Mouse (Mus musculus) layer of hippocampus, postnatal 25 days (tissue): ENCODE data around the gene Siae. TPM values are rescaled to one million over a fixed set of nuclear protein-coding genes. Genes with fewer than 3 reads are reported as not detected.

Experiments
- DNase-seq, 2 experiments: peaks; one replicate each; pipeline ENCODE4 v3.0.0; 2022; ENCODE audit warnings: mixed read lengths in 2 of 2, low spot score in 1 of 2; ENCODE audit errors: extremely low spot score in 1 of 2
- total RNA-seq, 2 experiments: library from RNA; stranded (reverse); gene quantifications; 2 replicates each; pipeline ENCODE4 v1.2.3; 2021

Siae gene
- total RNA-seq, 2 experiments from 2014 or later, result 11.7 to 12.3 TPM

DNA sequence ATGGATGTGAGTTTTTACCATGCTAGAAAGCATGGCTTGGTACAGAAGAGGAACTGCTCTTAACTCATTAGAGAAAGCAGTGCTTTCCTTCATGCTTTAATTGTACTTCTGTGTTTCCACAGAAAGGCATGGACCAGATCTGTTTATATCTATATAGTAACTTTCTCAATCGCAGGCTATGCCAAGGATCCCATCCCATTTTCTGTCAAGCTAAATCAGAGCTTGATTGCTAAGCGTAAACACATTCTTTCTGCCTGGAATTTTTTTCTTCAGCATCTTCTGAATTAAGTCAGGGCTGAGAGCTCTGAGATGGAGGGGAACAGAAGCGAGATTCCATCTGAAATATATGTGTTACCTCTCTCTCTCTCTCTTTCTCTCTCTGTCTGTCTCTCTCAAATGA, 68.5 kb downstream of the Siae start:
- DNase-seq, result no peak

GRCm38 (mm10) chr9:37624502-37624901, 69.0 kb downstream of the Siae start:
- no peak for DNase-seq

DNA sequence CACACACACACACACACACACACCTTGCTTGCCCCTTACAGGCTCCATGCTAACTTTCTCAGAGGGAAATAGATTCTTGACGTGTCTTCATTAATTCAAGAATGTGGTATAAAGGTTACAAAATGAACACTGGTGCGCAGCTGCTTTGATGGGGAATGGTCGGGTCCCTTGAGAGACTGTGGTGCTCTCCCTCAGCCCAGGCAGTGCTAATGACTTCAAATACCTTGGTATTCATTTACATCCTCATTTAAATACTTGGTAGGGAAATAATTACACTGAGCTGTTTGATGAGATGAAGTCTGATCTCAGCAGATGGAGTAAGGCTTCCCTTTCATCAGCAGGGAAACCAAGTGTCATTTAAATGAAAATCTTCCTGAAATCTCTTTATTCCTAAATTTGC, 69.6 kb downstream of the Siae start:
- DNase-seq, result no peak

GRCm38 (mm10) chr9:37625641-37626040, 70.1 kb downstream of the Siae start:
- DNase-seq, result peak; percentile 47 to 56

DNA sequence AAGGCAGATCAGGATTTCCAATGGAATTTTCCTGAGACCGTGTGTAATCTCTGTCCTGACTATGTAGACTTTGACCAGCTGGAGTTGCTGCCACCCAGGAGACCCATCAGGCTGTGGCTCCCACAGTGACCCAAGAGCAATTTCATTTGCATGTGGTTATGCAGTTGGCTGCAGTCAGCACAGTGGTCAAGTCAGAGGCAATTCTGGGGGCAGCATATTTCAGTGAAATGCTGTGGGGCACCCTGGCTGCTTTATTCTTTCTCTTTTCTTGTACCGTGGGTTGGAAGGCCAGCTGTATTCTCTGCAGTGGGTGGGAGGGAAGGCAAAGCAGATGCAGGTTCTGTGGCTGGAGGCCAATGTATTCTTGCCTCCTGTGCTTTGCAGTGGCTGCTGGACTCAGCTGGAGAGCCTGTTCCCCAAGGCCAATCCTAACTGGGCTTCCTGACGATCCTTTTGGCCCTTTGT, 70.6 kb downstream of the Siae start:
- peak in 1 of 2 experiments; percentile 39 for DNase-seq

GRCm38 (mm10) chr9:37627263-37627662, 71.8 kb downstream of the Siae start:
- DNase-seq, result no peak

GRCm38 (mm10) chr9:37628581-37628980, 73.1 kb downstream of the Siae start:
- DNase-seq, result no peak

- no peak for DNase-seq
Observed at GRCm38 (mm10) chr9:37629941-37630340, 74.4 kb downstream of the Siae start.

DNA sequence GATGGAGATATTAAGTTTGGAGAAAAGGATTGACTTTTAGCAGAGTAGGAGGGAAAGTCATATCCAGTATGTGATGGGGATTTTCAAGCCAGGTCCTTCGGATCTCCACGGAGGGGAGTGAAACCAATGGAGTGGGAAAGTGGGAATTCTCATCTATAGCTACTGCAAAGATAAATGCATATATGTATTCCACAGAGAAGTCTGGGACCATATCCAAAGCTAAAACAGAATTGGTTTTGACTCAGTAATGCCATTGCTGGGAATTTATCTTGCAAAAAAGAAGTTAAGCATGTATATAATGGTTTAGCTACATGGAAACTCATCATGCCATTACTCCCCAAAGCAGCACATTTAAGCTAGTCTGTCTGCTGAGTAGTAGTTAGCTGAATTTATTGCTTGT, 76.8 kb downstream of the Siae start:
- DNase-seq, result no peak

- no peak for DNase-seq
Observed at GRCm38 (mm10) chr9:37634269-37634668, 78.8 kb downstream of the Siae start.

GRCm38 (mm10) chr9:37636335-37636734, 80.8 kb downstream of the Siae start:
- DNase-seq, result peak; percentile 31 to 63

- DNase-seq, result no peak
Observed at GRCm38 (mm10) chr9:37636800-37637542, 81.5 kb downstream of the Siae start.

DNA sequence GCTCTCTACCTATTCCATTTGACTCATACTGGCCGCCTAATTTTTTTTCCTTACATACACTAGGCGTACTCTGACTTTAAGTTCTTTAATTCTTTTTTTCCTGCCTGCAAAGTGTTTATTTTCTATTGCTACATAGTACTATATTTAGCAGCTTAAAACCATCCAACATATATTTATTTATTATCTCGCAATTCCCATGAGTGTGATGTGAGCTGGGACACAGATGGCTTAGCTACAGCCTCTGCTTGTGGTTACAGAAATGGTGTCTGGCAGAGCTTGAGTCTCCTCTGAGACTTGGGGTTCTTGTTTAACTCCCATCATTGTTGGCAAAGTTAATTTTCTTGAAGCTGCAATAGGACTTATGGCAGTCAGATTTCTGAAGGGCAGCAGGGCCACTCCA, 83.2 kb downstream of the Siae start:
- no peak for DNase-seq

DNA sequence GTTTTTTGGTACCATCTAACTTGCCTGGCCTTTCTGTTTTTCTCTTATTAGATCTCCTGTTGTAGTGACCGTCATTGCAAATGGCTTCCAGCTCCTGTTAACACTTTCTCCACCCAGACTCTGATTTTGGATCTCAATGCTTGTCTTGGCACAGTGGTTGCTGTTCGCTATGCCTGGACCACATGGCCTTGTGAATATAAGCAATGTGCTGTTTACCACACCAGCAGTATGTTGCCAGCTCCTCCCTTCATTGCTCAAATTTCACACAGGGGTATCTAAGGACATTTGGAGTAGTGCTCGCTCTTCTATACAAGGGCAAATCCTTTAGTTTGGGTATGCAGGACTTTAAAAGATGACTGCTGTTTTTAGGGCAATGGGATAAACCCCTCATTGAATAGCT, 90.7 kb downstream of the Siae start:
- no peak for DNase-seq

DNA sequence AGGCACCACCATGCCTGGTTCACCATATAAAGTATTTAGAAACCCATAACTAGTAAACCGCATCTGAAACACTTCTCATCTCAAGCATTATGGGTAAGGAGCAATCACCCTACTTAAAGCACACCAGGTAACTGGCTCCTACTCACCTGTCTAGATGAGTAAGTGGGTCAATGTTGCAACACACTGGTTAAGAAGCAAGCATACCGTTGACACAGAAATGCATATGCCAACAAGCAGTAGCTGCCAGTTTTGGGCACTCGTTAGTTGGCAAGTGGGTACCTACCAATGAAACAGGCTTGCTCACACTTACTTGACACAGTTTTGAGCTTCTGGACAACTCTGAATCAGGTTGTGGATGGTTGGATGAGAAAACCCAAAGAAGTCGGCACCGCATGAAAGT, 95.1 kb downstream of the Siae start:
- no peak for DNase-seq

GRCm38 (mm10) chr9:37653836-37654235, 98.3 kb downstream of the Siae start:
- DNase-seq, result no peak

GRCm38 (mm10) chr9:37655961-37656360, 100.5 kb downstream of the Siae start:
- no peak for DNase-seq

DNA sequence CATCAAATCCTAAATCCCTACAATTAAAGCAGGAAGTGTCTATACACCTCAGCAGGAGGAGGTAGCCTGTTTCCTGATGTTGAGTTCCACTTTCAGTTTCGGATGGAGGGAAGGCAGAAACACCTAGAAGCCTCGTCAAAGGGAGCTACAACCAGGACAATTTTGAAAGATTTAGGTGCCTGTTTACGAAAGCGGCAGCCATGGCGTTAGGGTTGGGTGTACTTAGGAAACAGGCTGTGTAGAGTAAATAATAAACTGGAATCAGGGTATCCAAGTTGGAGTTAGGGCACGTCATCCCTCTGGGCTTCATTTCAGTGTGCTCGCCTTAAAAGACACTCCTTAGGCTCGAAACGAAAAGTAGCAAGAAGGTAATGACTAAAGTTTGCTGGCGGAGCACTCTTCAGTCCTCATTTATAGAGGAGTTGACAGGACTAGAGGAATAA, 101.0 kb downstream of the Siae start:
- no peak for DNase-seq

DNA sequence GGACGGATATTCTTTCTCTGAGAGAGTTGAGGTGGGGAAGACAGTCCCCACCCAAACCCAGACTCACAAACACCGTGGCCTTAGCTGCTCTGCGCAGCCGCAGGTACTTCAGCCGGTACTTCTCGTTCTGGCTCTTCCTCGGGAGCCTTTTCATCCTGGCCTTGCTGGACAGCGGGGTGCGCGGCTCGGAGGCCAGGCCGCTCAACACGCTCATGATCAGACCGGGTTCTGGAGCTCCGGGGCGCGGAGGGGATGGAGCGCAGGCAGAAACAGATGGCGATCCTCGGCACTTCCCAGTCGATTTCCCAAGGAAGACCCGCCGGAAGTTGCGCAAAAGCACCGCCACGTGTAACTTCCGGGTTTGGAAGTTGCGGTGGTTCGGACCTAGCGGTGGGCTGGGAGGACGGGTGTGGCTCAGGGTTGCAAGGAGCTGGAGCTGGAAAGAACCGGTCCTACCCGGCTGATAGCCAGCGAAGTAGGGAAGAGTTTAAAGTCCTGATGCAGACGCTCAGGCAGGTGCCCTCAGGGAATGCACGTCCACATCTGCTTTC, 101.5 kb downstream of the Siae start, which contains the start of gene Tbrg1:
Gene Tbrg1 (minus strand): TSS at position 382 of the 551 bp plus-strand sequence.
- peak; percentile 61 to 68 for DNase-seq

GRCm38 (mm10) chr9:37659413-37659812, 103.9 kb downstream of the Siae start:
- DNase-seq, result no peak

DNA sequence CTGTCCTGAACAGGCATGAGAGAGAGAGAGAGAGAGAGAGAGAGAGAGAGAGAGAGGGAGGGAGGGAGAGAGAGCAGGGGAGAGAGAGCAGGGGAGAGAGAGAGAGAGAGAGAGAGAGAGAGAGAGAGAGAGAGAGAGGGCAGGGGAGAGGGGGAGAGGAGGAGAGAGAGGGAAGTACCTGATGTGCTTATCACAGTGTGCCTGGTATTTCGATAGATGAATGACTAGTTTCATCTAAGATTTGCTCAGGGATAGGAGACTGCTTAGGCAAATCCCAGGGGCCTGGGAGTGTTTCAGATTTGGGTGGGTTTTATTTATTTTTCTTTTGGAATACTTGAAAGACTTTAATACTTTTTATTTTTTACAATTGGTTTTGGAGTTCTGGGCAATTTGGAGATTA, 107.7 kb downstream of the Siae start:
- DNase-seq, result no peak

DNA sequence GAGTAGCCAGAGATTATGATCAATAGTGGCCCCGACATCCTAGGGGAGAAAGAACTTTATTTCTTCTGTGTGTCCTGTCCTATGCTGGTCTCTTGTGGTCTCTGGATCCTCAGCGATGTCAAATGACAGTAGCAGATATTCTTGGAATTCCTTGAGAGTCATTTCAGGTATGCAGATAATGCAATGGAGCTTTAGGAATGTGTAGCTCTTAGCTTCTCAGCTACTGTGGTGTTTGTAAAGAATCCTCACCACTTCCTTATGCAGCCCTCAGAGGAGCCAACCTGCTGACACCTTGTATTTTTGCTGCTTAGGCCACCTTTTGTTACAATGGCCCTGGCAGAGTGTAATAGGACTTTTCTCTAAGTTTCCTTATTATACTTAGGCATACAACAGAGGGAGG, 109.1 kb downstream of the Siae start:
- no peak for DNase-seq
